Mouse (Mus musculus): ENCODE data around the gene Ctsf. TPM values are rescaled to one million over a fixed set of nuclear protein-coding genes. Genes with fewer than 3 reads are reported as not detected.

Ctsf gene
- total and polyA plus RNA-seq, 3 experiments, result not detected

DNA sequence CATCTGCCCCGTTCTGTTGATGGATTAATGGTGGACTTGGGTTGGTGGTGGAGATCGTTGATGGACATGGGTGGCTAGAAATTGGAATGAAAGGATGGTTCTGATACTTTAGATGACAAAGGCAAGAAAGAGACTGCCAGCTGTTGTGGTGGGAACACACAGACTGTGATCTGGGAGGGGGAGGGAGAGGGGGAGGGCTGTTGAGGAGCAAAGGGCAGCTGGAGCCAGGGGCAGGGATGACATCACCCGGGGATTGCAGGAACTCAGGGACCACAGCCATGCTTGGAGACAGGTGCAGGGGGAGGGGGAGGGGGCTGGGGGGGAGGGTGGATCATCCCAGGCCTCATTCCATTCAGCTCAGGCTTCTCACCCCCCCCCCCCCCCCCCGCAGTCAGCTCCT, 21.3 kb downstream of the Ctsf start:
- peaks cover 9 to 25% of the 10 kb centered on the region in 2 experiments for H3K4me1 ChIP-seq (ENCODE audit: control insufficient read depth in 1 of 2, insufficient read depth in 2 of 2)
- dilution Hi-C loops (cut with MboI; ENCODE audit: extremely low pct_ligation_motif_present, extremely low pct_unique_long_range_greater_than_20kb, low sequenced_read_pairs) (no loop called here), in situ Hi-C loops (cut with MboI; ENCODE audit: low pct_ligation_motif_present, low pct_unique_long_range_greater_than_20kb, low sequenced_read_pairs) (no loop called here)
- H3K4me3 ChIP-seq (replicated peaks in 1 of 3; ENCODE audit: low read depth in 2 of 3, low read length in 2 of 3, poor library complexity in 1 of 3), result no peak overlapping the region
- no peak overlapping the region for H3K9ac ChIP-seq (ENCODE audit: insufficient read depth, low read depth)
- H3K4me2 ChIP-seq (ENCODE audit: insufficient read depth, low read depth, poor library complexity, severe bottlenecking), result no peak overlapping the region
- H3K36me3 ChIP-seq (replicated peaks in 1 of 2; ENCODE audit: control insufficient read depth in 1 of 2, insufficient read depth in 1 of 2, low read length in 1 of 2), result peaks cover 8 to 14% of the 10 kb centered on the region in 2 experiments
- H3K79me2 ChIP-seq (replicated peaks; ENCODE audit: control insufficient read depth, extremely low read depth, insufficient read depth, poor library complexity, severe bottlenecking), result no peaks in the 10 kb centered on the region; the same call in 1 of the 2 replicates
- no peak overlapping the region for H3K27ac ChIP-seq (ENCODE audit: insufficient read depth, low read depth)
- no peaks in the 10 kb centered on the region for H3K9me3 ChIP-seq (replicated peaks; ENCODE audit: low read length)
- DNase-seq (ENCODE audit: extremely low read depth), result no peak
- H3K27me3 ChIP-seq (replicated peaks), result peaks cover 54% of the 10 kb centered on the region
- TF ChIP-seq ZMIZ1 (IDR thresholded peaks at IDR 0.05; ENCODE audit: low read depth, low read length), result no peak
- no peak for TF ChIP-seq E2F4 (IDR thresholded peaks at IDR 0.05; ENCODE audit: insufficient replicate concordance, low read depth, low read length)
- no peak for TF ChIP-seq ZNF384 (IDR thresholded peaks at IDR 0.05; ENCODE audit: low read depth, low read length)
- TF ChIP-seq GABPA (IDR thresholded peaks at IDR 0.05; ENCODE audit: insufficient replicate concordance, low read depth, low read length), result no peak
- no peak for TF ChIP-seq JUND (conservative IDR thresholded peaks at IDR 0.05; ENCODE audit: low read depth, low read length)
- no peak for TF ChIP-seq BHLHE40 (IDR thresholded peaks at IDR 0.05; ENCODE audit: low read depth, low read length)
- no peak for TF ChIP-seq POLR2AphosphoS2 (IDR thresholded peaks at IDR 0.05; ENCODE audit: low read depth, low read length)
- TF ChIP-seq HCFC1 (IDR thresholded peaks at IDR 0.05; ENCODE audit: low read depth, low read length), result no peak
- no peak for TF ChIP-seq SMC3 (IDR thresholded peaks at IDR 0.05; ENCODE audit: low read depth, low read length)
- TF ChIP-seq MXI1 (IDR thresholded peaks at IDR 0.05; ENCODE audit: low read depth, low read length), result no peak
- TF ChIP-seq ELF1 (IDR thresholded peaks at IDR 0.05; ENCODE audit: low read depth, low read length), result no peak
- TF ChIP-seq ETS1 (conservative IDR thresholded peaks at IDR 0.05; ENCODE audit: low read depth, low read length), result no peak
- TF ChIP-seq CHD2 (IDR thresholded peaks at IDR 0.05; ENCODE audit: low read length), result no peak
- TF ChIP-seq RAD21 (IDR thresholded peaks at IDR 0.05; ENCODE audit: low read depth, low read length), result no peak
- no peak for TF ChIP-seq MAFK (IDR thresholded peaks at IDR 0.05; ENCODE audit: insufficient replicate concordance, low read length)
- no peak for TF ChIP-seq MYC (IDR thresholded peaks at IDR 0.05; ENCODE audit: low read depth, low read length)
- TF ChIP-seq POLR2A (IDR thresholded peaks at IDR 0.05; ENCODE audit: low read depth, low read length), result no peak
- TF ChIP-seq TBP (conservative IDR thresholded peaks at IDR 0.05; ENCODE audit: low read depth, low read length), result no peak
- TF ChIP-seq ZKSCAN1 (IDR thresholded peaks at IDR 0.05; ENCODE audit: borderline replicate concordance, low read depth, low read length), result no peak

DNA sequence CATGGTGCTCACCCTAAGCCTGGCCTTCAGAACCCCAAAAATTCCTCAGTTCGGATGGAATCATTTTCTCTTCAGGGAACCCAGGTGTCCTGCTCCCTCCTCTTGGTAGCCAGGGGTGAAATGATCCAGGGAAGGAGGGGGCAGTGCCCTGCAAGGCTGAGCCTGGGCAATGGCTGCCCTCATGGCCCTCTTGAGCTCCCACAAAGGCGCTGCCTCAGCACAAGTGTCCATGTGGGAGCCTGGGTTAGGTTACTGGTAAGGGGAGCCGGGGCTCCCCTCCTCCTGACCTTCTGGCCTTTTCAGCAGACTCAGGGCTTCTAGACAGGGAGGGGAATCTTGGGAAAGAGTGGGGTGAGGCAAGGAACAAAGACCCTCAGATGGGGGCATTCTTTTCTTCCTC, 21.8 kb downstream of the Ctsf start:
- TF ChIP-seq MXI1 (IDR thresholded peaks at IDR 0.05; ENCODE audit: low read depth, low read length), result no peak
- TF ChIP-seq NRF1 (IDR thresholded peaks at IDR 0.05; ENCODE audit: low read depth, low read length), result no peak
- no peak for TF ChIP-seq SIN3A (IDR thresholded peaks at IDR 0.05; ENCODE audit: low read length)
- TF ChIP-seq POLR2A (IDR thresholded peaks at IDR 0.05; ENCODE audit: low read depth, low read length), result no peak
- no peak for TF ChIP-seq TBP (conservative IDR thresholded peaks at IDR 0.05; ENCODE audit: low read depth, low read length)
- DNase-seq (ENCODE audit: extremely low read depth), result no peak
- dilution Hi-C loops (cut with MboI; ENCODE audit: extremely low pct_ligation_motif_present, extremely low pct_unique_long_range_greater_than_20kb, low sequenced_read_pairs) (no loop called here), in situ Hi-C loops (cut with MboI; ENCODE audit: low pct_ligation_motif_present, low pct_unique_long_range_greater_than_20kb, low sequenced_read_pairs) (no loop called here)
- Histone ChIP-seq H3K27me3 (replicated peaks) (peaks cover 49% of the 10 kb centered on the region), H3K4me2 (ENCODE audit: insufficient read depth, low read depth, poor library complexity, severe bottlenecking) (no peak overlapping the region), H3K9me3 (replicated peaks; ENCODE audit: low read length) (no peaks in the 10 kb centered on the region), H3K9ac (ENCODE audit: insufficient read depth, low read depth) (no peak overlapping the region), H3K4me3 (replicated peaks in 1 of 3; ENCODE audit: low read depth in 2 of 3, low read length in 2 of 3, poor library complexity in 1 of 3) (no peak overlapping the region), H3K4me1 (ENCODE audit: control insufficient read depth in 1 of 2, insufficient read depth in 2 of 2) (peaks cover 15 to 30% of the 10 kb centered on the region in 2 experiments), H3K79me2 (replicated peaks; ENCODE audit: control insufficient read depth, extremely low read depth, insufficient read depth, poor library complexity, severe bottlenecking) (no peaks in the 10 kb centered on the region; the same call in 1 of the 2 replicates), H3K27ac (ENCODE audit: insufficient read depth, low read depth) (no peak overlapping the region), H3K36me3 (replicated peaks in 1 of 2; ENCODE audit: control insufficient read depth in 1 of 2, insufficient read depth in 1 of 2, low read length in 1 of 2) (peaks cover 8 to 18% of the 10 kb centered on the region in 2 experiments)

Measured in CH12.LX (cell line).